Mouse (Mus musculus): ENCODE results near the gene Cyth2. TPM values are rescaled to one million over a fixed set of nuclear protein-coding genes. Genes with fewer than 3 reads are reported as not detected.

Cyth2 gene
- total RNA-seq, 2 experiments from 2014 or later = 88.5 to 107 TPM

- DNase-seq = no peak
Observed at GRCm38 (mm10) chr7:45814841-45815240, 460 bp upstream of the Cyth2 start.

- DNase-seq = no peak
Observed at GRCm38 (mm10) chr7:45812921-45813320, 1.5 kb downstream of the Cyth2 start.

- DNase-seq = no peak
Observed at GRCm38 (mm10) chr7:45809276-45810075, 4.9 kb downstream of the Cyth2 start.

GRCm38 (mm10) chr7:45808471-45808870 is 5.9 kb downstream of the Cyth2 start:
- DNase-seq = no peak

GRCm38 (mm10) chr7:45805941-45806340 is 8.4 kb downstream of the Cyth2 start:
- DNase-seq = no peak

- DNase-seq = peak; percentile 62
Observed at GRCm38 (mm10) chr7:45802551-45802950, 11.8 kb downstream of the Cyth2 start.

DNA sequence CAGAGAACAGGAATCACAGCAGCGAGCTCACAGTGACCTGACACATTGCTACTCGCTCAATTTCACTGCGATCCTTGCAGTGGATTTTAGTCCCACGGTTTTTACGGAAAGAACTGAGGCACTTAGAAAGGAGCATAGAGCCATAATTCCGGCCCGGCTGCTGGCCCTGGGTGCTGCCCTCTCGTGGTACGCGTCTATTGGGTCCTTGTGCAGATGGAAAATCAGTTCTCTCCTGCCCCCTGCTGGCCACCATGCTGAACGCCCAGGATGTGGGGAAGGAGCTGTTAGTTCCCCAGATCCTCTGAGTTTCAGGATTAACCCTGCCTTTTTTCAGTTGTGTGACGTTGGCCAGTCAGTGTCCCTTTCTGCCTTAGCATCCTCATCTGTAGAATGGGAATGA is 13.0 kb downstream of the Cyth2 start:
- peak; percentile 96 for DNase-seq

- peak; percentile 67 for DNase-seq
Observed at GRCm38 (mm10) chr7:45800546-45801204, 13.7 kb downstream of the Cyth2 start.

GRCm38 (mm10) chr7:45800001-45800400 is 14.4 kb downstream of the Cyth2 start:
- no peak for DNase-seq

GRCm38 (mm10) chr7:45798931-45799330 is 15.4 kb downstream of the Cyth2 start:
- DNase-seq = no peak

DNA sequence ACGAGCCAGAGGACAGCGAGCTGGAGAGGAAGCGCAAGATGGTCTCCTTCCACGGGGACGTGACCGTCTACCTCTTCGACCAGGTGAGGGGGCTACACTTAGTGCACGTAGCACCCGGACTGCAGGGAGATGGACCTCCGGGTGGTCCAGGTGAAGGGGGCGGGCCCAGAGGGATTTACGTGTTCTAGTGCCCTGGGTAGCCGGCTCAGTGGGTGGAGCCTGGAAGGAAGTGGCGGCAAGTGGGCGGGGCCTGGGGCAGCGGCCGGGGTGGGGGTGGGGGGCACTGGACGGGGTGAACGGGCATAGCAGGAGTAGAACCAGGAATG is 15.9 kb downstream of the Cyth2 start:
- DNase-seq = peak; percentile 40

DNA sequence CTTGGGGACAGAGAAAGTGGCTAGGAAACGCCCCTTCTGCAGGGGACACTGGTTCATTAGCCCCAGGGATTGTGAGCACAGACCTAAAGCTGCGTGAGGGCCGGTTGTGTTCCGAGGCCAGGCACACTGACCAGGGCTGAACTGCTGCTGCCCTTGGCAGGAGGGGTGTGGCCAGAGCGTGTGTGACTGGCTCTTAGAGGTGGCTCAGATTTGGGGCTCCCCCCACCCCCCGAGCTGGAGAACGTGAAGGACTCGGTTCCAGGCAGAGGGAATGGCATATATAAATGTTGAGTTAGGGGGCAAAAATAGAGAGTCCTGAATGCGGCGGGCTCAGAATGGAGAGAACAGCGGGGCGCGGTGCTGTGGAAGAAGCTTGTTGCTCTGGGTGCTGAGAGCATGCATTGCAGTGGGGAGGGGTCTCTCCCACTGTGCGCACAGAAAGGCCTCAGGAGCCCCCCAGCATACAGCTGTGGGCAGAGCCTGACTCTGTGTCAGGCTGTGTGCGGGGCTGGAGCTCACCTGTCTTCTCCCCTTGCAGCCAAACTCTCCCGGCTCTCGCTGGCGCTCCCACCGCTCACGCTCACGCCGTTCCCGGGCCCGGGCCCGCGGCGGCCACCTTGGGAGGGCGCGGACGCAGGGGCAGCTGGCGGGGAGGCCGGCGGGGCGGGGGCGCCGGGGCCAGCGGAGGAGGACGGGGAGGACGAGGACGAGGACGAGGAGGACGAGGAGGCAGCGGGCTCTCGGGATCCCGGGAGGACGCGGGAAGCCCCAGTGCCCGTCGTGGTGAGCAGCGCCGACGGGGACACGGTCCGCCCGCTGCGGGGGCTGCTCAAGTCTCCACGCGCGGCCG is 16.5 kb downstream of the Cyth2 start:
- peak; percentile 49 for DNase-seq

DNA sequence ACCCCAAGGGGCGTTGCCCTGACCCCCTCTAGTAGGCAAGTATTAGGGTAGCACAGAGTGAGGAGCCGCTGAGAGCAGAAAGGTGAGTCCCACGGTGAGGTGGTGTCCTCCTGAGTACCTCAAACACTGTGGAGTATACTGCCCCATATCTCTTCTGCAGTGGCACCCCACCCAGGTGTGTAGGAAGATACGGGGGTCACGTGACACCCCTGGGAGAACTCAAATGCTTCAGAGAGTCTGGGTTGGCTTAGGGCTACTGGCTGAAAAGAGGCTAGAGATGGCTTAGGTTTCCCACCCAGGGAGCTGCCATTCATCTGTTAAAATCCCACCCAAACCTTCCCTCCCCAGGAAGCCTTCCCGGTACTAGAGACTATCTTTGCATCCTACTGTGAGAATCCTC is 17.4 kb downstream of the Cyth2 start:
- DNase-seq = no peak

- DNase-seq = no peak
Observed at GRCm38 (mm10) chr7:45794971-45795370, 19.4 kb downstream of the Cyth2 start.

DNA sequence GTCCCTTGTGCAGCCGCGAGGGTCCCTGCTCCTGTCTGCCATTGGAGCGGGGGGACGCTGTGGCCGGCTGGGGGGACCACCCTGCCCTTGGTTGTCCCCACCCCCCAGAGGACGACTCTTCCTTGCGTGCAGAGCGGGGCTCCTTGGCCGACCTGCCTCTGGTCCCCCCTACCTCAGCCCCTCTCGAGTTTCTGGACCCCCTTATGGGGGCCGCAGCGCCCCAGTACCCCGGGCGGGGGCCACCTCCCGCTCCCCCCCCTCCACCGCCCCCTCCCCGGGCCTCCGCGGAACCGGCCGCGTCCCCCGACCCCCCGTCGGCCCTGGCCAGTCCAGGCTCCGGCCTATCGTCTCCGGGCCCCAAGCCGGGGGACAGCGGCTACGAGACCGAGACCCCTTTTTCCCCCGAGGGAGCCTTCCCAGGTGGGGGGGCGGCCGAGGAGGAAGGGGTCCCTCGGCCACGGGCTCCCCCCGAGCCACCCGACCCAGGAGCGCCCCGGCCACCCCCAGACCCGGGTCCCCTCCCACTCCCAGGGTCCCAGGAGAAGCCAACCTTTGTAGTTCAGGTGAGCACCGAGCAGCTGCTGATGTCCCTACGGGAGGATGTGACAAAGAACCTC is 20.3 kb downstream of the Cyth2 start:
- DNase-seq = no peak

GRCm38 (mm10) chr7:45793240-45793639 is 21.1 kb downstream of the Cyth2 start:
- peak; percentile 40 for DNase-seq

- DNase-seq = no peak
Observed at GRCm38 (mm10) chr7:45791756-45792490, 22.5 kb downstream of the Cyth2 start.

GRCm38 (mm10) chr7:45790721-45791120 is 23.7 kb downstream of the Cyth2 start:
- peak; percentile 51 for DNase-seq

- no peak for DNase-seq
Observed at GRCm38 (mm10) chr7:45787642-45788041, 26.7 kb downstream of the Cyth2 start.

DNA sequence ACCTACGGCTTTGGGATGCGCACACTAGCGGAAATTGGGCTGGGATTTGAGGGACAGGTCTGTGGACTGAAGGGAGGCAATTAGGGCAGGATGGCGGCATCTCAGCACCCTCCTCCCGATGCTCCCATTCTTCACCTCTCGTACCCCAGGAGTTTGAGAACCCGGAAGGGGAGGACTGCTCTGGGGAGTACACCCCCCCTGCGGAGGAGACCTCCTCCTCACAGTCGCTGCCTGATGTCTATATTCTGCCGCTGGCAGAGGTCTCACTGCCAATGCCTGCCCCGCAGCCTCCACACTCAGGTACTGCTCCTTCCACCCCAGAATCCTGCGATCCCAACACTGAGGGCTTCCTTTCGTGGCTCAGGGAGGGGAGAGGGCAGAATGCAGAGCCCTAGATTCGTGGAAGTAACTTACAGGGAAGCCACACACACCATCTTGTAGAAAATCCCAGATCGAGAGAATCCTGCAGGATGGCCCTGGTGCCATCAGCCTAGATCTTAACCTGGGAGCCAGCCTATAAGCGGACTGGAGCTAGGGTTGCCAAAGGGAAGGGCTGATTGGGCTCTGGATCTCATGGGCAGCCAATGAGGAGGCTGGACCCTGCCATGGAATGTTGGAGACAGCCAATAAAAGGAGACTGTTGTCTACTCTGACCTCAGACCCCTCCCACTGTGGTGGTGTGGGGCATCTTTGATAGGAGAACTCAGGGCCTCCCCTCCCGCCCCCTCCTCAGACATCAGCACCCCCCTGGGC is 27.5 kb downstream of the Cyth2 start:
- no peak for DNase-seq

GRCm38 (mm10) chr7:45786136-45786578 is 28.2 kb downstream of the Cyth2 start:
- DNase-seq = no peak
